8 mouse cellular contexts compared by ENCODE assay signal in the genomic region with DNA sequence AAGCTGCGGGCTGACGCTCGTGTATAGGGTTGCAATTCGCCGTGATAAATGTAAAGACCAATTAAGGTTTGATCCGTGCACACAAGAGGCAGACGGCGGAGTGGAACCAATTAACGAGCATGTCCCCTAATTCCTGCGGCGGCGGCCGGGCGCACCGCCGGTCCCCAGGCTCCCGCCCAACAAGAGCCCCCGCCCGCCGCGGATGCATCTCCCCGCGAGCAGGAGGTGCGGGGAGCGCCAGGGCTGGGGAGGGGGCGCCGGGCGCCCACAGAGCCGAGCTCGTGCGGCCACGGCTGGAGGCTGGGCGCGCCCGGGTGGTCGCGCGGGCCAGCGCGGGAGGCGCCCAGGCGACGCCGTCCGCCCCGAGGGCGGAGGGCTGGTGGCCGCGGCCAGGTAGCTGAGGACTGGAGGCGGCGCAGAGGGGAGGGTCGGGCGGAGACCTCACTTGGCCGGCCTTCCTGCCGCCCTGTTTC. TPM values are rescaled to one million over a fixed set of nuclear protein-coding genes. Genes with fewer than 3 reads are reported as not detected.
DNase-seq lines count a peak whose midpoint lies in the region; ATAC-seq and TF ChIP-seq lines count a peak whose summit lies in the region.

No protein-coding gene starts in this region.

- ATAC-seq in lung, embryonic 15.5 days (ENCODE audit: borderline replicate concordance, extremely low read depth, low FRiP score, low TSS enrichment), result peak; percentile 62
- ATAC-seq in forebrain, postnatal 0 days, result peak; percentile 47
- peak; percentile 67 for ATAC-seq in limb, embryonic 11.5 days (ENCODE audit: insufficient number of reproducible peaks, low FRiP score, low TSS enrichment, low read depth)
- ATAC-seq in neural tube, embryonic 14.5 days (ENCODE audit: low read depth), result peak; percentile 72
- no peak for ATAC-seq in activated CD4-positive, CD25-positive, alpha-beta regulatory T cell, adult 4 months

- WGBS in lung, embryonic 15.5 days, result under 1% methylated on average over 54 of the region's 55 CpGs
- under 1% methylated on average over 51 of the region's 55 CpGs for WGBS in forebrain, postnatal 0 days
- WGBS in limb, embryonic 11.5 days, result 0% methylated on average over 49 of the region's 55 CpGs
- under 1% methylated on average over 34 of the region's 55 CpGs for WGBS in neural tube, embryonic 14.5 days

- H3K4me1 ChIP-seq in lung, embryonic 15.5 days, result peaks cover 9% of the 10 kb centered on the region
- H3K4me1 ChIP-seq in forebrain, postnatal 0 days (ENCODE audit: insufficient read depth), result peaks cover 8% of the 10 kb centered on the region; the same call in 1 of the 2 replicates
- no peaks in the 10 kb centered on the region for H3K4me1 ChIP-seq in limb, embryonic 11.5 days (ENCODE audit: control insufficient read depth, insufficient read depth, low read length)
- H3K4me1 ChIP-seq in neural tube, embryonic 14.5 days (ENCODE audit: control insufficient read depth, insufficient read depth, low read length), result 0 out of 2 replicates have a peak, but pooled peaks cover 4% of the 10 kb centered on the region

- peak overlapping the region; percentile 33 for H3K9ac ChIP-seq in lung, embryonic 15.5 days
- H3K9ac ChIP-seq in forebrain, postnatal 0 days, result peak overlapping the region; percentile 97
- peak overlapping the region; percentile 90 for H3K9ac ChIP-seq in limb, embryonic 11.5 days (ENCODE audit: low read length)
- H3K9ac ChIP-seq in neural tube, embryonic 14.5 days (replicated peaks; ENCODE audit: low read depth, low read length), result peak overlapping the region; percentile 96

- H3K27ac ChIP-seq in lung, embryonic 15.5 days, result no peak overlapping the region
- peak overlapping the region; percentile 97 for H3K27ac ChIP-seq in forebrain, postnatal 0 days (ENCODE audit: low read depth, low read length)
- H3K27ac ChIP-seq in limb, embryonic 11.5 days (replicated peaks; ENCODE audit: low read depth, low read length), result peak overlapping the region; percentile 14; the same call in 1 of the 2 replicates
- peak overlapping the region; percentile 96 for H3K27ac ChIP-seq in neural tube, embryonic 14.5 days (ENCODE audit: low read depth, low read length)

- no peak for TF ChIP-seq CTCF in forebrain, postnatal 0 days (IDR thresholded peaks at IDR 0.05; ENCODE audit: low read depth)

- H3K27me3 ChIP-seq in lung, embryonic 15.5 days, result peaks cover 47% of the 10 kb centered on the region
- H3K27me3 ChIP-seq in forebrain, postnatal 0 days (ENCODE audit: insufficient read depth, low read length), result no peaks in the 10 kb centered on the region
- H3K27me3 ChIP-seq in limb, embryonic 11.5 days (ENCODE audit: control insufficient read depth, insufficient read depth, low read length), result no peaks in the 10 kb centered on the region
- peaks cover 3% of the 10 kb centered on the region; the same call in 1 of the 2 replicates for H3K27me3 ChIP-seq in neural tube, embryonic 14.5 days (ENCODE audit: control insufficient read depth, insufficient read depth, low read length)

- H3K4me3 ChIP-seq in lung, embryonic 15.5 days, result peak overlapping the region; percentile 58
- H3K4me3 ChIP-seq in forebrain, postnatal 0 days (ENCODE audit: low read depth, low read length), result peak overlapping the region; percentile 79
- peak overlapping the region; percentile 55 for H3K4me3 ChIP-seq in limb, embryonic 11.5 days (ENCODE audit: low read depth, low read length)
- peak overlapping the region; percentile 79 for H3K4me3 ChIP-seq in neural tube, embryonic 14.5 days (ENCODE audit: low read depth, low read length)

- DNase-seq in cerebellum, adult 18-20 months, result peak; percentile 67 to 80
- no peak for DNase-seq in cerebellum, adult 11-12 months
- DNase-seq in lung, postnatal 14 days, result no peak
- peak; percentile 73 for DNase-seq in forebrain, postnatal 0 days
- peak; percentile 72 for DNase-seq in limb, embryonic 11.5 days (ENCODE audit: low spot score)

- H3K9me3 ChIP-seq in lung, embryonic 15.5 days, result no peaks in the 10 kb centered on the region
- no peaks in the 10 kb centered on the region for H3K9me3 ChIP-seq in forebrain, postnatal 0 days (ENCODE audit: low read length)
- H3K9me3 ChIP-seq in limb, embryonic 11.5 days (ENCODE audit: control insufficient read depth, low read length), result no peaks in the 10 kb centered on the region
- H3K9me3 ChIP-seq in neural tube, embryonic 14.5 days (ENCODE audit: control insufficient read depth, low read length), result no peaks in the 10 kb centered on the region

- H3K4me2 ChIP-seq in lung, embryonic 15.5 days, result peak overlapping the region; percentile 98
- peak overlapping the region; percentile 92 for H3K4me2 ChIP-seq in forebrain, postnatal 0 days (ENCODE audit: low read depth)
- H3K4me2 ChIP-seq in limb, embryonic 11.5 days (ENCODE audit: low read depth, severe bottlenecking), result peak overlapping the region; percentile 91
- peak overlapping the region; percentile 84 for H3K4me2 ChIP-seq in neural tube, embryonic 14.5 days (ENCODE audit: low read depth, low read length)

- no peaks in the 10 kb centered on the region for H3K36me3 ChIP-seq in lung, embryonic 15.5 days
- H3K36me3 ChIP-seq in forebrain, postnatal 0 days (ENCODE audit: insufficient read depth), result no peaks in the 10 kb centered on the region
- H3K36me3 ChIP-seq in limb, embryonic 11.5 days (ENCODE audit: control insufficient read depth, insufficient read depth, low read length), result no peaks in the 10 kb centered on the region
- no peaks in the 10 kb centered on the region for H3K36me3 ChIP-seq in neural tube, embryonic 14.5 days (ENCODE audit: control insufficient read depth, insufficient read depth, low read length)

RNA-seq across cellular contexts. Expression of gene Cnr1, which starts 0.6 kb away (rescaled TPM):
- polyA plus RNA-seq in lung, embryonic 15.5 days (2015; fragmentation: Nextera tagmentation; extraction: Ambion mirVana), result 0.53 and 0.66 TPM in 2 replicates
- total RNA-seq in forebrain, postnatal 0 days (2014; rRNA removed), result 175 and 178 TPM in 2 replicates
- 44.6 and 48.0 TPM in 2 replicates for polyA plus RNA-seq in forebrain, postnatal 0 days (2015; fragmentation: Nextera tagmentation; extraction: Ambion mirVana)
- 3.1 and 3.6 TPM in 2 replicates for polyA plus RNA-seq in limb, embryonic 11.5 days (2014; fragmentation: Nextera tagmentation; extraction: Ambion mirVana)
- 74.6 and 88.0 TPM in 2 replicates for polyA plus RNA-seq in neural tube, embryonic 14.5 days (2014; fragmentation: Nextera tagmentation; extraction: Ambion mirVana)
- polyA plus RNA-seq in activated CD4-positive, CD25-positive, alpha-beta regulatory T cell, adult 4 months (2017; shearing (Covaris generic)), result not detected

Comparison
In these comparisons a context has a peak if more than half of its experiments do, and no peak if none do; other contexts are left out.
1. DNase-seq: peak in cerebellum, adult 18-20 months (2 of 2), forebrain, postnatal 0 days (single experiment) and limb, embryonic 11.5 days (single experiment); none in cerebellum, adult 11-12 months (single experiment) and lung, postnatal 14 days (single experiment).
2. H3K9ac ChIP-seq: peak in every context shown above with its lines; median percentile 97 in forebrain, postnatal 0 days; 96 in neural tube, embryonic 14.5 days; 90 in limb, embryonic 11.5 days; 33 in lung, embryonic 15.5 days.
3. Peak in every context shown above with its lines, with median percentiles within 50 percentile points of each other: H3K4me2 ChIP-seq and H3K4me3 ChIP-seq.